Mouse (Mus musculus) liver, embryonic 16.5 days (tissue): Measurements from ENCODE around the gene Golga4. TPM values are rescaled to one million over a fixed set of nuclear protein-coding genes. Genes with fewer than 3 reads are reported as not detected.

Source experiments
- ATAC-seq: fragments of 200-750 bp; cut with Nextera tagmentation; 2 replicates; pipeline ENCODE4 v1.8.0; 2017; ENCODE audit warnings: low read depth, mild to moderate bottlenecking, moderate number of reproducible peaks, moderate library complexity
- H3K27ac ChIP-seq: fragments of 300-500 bp; sonication (generic); 2 replicates; pipeline ENCODE4 v1.5.1; 2014; ENCODE audit warnings: mild to moderate bottlenecking, low read length
- H3K27me3 ChIP-seq: fragments of 300-500 bp; sonication (generic); 2 replicates; pipeline ENCODE4 v1.6.1; 2014; ENCODE audit warnings: low read depth, low read length, mixed read lengths; ENCODE audit not compliant: control insufficient read depth, insufficient read depth
- H3K36me3 ChIP-seq: fragments of 300-500 bp; sonication (generic); 2 replicates; pipeline ENCODE4 v1.6.1; 2014; ENCODE audit warnings: mild to moderate bottlenecking; ENCODE audit not compliant: control insufficient read depth, insufficient read depth
- H3K4me1 ChIP-seq: fragments of 300-500 bp; sonication (generic); 2 replicates; pipeline ENCODE4 v1.6.1; 2014; ENCODE audit warnings: low read depth, low read length, mixed read lengths; ENCODE audit not compliant: control insufficient read depth
- H3K4me2 ChIP-seq: fragments of 300-500 bp; sonication (generic); 2 replicates; pipeline ENCODE4 v1.6.1; 2014; ENCODE audit warnings: low read depth, low read length, mixed read lengths
- H3K4me3 ChIP-seq: fragments of 300-500 bp; sonication (generic); 2 replicates; pipeline ENCODE4 v1.5.1; 2014; ENCODE audit warnings: low read depth, mild to moderate bottlenecking, low read length
- H3K9ac ChIP-seq: fragments of 300-500 bp; sonication (generic); 2 replicates; pipeline ENCODE4 v1.6.1; 2014; ENCODE audit warnings: low read depth, low read length
- H3K9me3 ChIP-seq: fragments of 300-500 bp; sonication (generic); replicated peaks from 2 replicates; pipeline ENCODE4 v1.6.1; 2016; ENCODE audit warnings: low read length; ENCODE audit not compliant: control insufficient read depth
- WGBS: fragments of 180-500 bp; shearing (Covaris S2); extraction: QIAGEN DNeasy Blood & Tissue Kit; methylation state at CpG from one replicate; pipeline ENCODE4 v1.1.7; 2014; ENCODE audit not compliant: insufficient replicate concordance; 5-methylcytosine and 5-hydroxymethylcytosine counted together
- polyA plus RNA-seq: library from polyadenylated mRNA; unstranded; fragments of >200 nt; fragmentation: Nextera tagmentation; extraction: Ambion mirVana; gene quantifications from 2 replicates; pipeline ENCODE4 v1.2.1, GENCODE M21; 2015

Gene Golga4
- polyA plus RNA-seq, 1 experiment from 2014 or later = 13.7 TPM

DNA sequence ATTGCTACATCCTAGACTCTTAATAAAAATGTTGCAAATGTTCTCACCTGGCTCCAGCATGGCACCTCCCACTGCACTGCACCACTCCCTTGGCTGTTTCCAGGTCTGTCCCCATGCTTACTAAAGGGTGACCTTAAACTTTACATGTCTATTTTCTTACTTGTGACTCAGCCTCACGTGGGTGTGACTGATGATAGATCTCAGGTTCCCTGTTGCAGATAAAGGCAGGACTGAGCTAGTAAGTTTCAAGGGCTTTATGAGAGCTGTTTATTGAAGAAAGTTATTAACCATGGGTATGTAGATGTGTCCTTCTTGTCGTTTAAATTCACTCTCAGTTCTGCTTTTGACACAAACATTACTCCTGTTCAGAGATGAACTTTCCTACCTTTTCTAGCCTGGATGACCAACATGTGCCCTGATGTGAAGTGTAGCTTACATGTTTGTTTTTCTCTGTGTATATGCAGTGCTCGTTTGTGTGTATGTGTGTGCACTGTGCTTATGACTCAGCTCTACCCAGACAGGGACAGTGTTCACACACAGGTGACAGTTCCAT is 6.7 kb downstream of the Golga4 start:
- H3K4me1 ChIP-seq = peaks cover 18% of the 10 kb centered on the region
- H3K27ac ChIP-seq = no peak overlapping the region

DNA sequence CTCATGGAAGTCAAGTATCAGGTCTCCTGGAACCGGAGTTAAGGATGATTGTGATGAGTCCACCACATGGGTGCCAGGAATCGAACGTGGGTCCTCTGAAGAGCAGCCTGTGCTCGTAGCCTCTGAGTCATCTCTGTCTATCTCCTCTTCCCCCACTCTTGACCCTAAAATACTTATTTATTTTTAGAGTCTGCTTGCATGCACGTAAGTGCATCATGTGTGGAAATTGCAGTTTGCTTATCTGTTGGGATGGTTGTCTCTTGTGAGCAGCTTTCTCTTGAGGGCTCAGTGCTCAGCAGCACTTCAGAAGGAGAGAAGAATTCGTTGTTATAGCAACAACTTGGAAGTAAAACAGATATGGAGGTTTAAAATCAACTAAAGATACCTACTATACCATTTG is 9.4 kb downstream of the Golga4 start:
- Histone ChIP-seq H3K36me3 (peaks cover 10% of the 10 kb centered on the region), H3K27ac (no peak overlapping the region), H3K9me3 (no peaks in the 10 kb centered on the region), H3K4me3 (no peak overlapping the region), H3K9ac (no peak overlapping the region), H3K4me2 (no peak overlapping the region), H3K27me3 (no peaks in the 10 kb centered on the region), H3K4me1 (peaks cover 15% of the 10 kb centered on the region)
- 62% methylated on average over 6 of the region's 6 CpGs for WGBS
- no peak for ATAC-seq

More for the DNA sequence above, 6.7 kb downstream of the Golga4 start:
- Histone ChIP-seq H3K9me3 (no peaks in the 10 kb centered on the region), H3K4me3 (no peak overlapping the region), H3K27me3 (no peaks in the 10 kb centered on the region), H3K36me3 (peaks cover 10% of the 10 kb centered on the region), H3K4me2 (no peak overlapping the region), H3K9ac (no peak overlapping the region)
- WGBS = 33% methylated on average over 3 of the region's 3 CpGs
- ATAC-seq = peak; percentile 47; the same call in 1 of the 2 replicates

DNA sequence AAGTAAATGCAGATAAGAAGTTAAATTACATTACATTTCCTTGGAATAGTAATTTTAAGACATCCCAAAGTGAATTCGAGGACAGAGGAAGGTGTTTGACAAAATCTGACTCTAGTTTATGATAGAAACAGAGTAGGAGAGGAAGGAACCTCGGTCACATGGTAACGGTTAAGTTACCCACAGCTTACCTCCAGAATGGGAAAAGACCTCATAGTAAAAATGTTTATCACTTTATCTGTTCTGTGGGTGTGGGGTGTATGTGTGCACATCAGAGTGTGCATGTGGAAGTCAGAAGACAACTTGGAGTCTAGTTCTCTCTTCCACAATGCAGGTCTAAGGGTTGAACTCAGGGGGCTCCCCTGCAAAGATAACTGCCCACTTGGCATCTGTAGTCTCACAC is 10.1 kb downstream of the Golga4 start:
- Histone ChIP-seq H3K4me3 (no peak overlapping the region), H3K4me1 (peaks cover 15% of the 10 kb centered on the region), H3K9me3 (no peaks in the 10 kb centered on the region), H3K9ac (no peak overlapping the region), H3K27ac (no peak overlapping the region), H3K4me2 (no peak overlapping the region), H3K36me3 (peaks cover 10% of the 10 kb centered on the region), H3K27me3 (no peaks in the 10 kb centered on the region)
- 37% methylated on average over 3 of the region's 3 CpGs for WGBS
- no peak for ATAC-seq

DNA sequence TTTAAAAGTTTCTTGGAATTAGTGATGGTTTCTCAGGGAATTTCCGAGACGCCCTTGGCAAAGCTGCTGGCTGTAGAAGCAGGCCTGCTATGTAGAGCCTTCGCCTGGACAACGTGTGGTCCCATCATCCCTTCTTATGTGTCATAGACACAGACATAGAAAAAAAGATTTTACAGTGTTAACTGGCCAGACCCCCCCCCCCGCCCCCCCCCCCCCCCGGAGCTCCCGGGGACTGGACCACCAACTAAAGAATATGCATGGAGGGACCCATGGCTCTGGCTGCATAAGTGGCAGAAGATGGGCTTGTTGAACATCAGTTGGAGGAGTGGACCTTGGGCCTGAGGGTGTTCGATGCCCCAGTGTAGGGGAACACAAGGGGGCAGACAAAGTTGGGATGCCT is 11.6 kb downstream of the Golga4 start:
- Histone ChIP-seq H3K4me3 (no peak overlapping the region), H3K36me3 (peaks cover 10% of the 10 kb centered on the region), H3K27ac (no peak overlapping the region), H3K9me3 (no peaks in the 10 kb centered on the region), H3K9ac (no peak overlapping the region), H3K27me3 (no peaks in the 10 kb centered on the region), H3K4me1 (peaks cover 10% of the 10 kb centered on the region), H3K4me2 (no peak overlapping the region)
- no peak for ATAC-seq
- WGBS = 74% methylated on average over 8 of the region's 8 CpGs

DNA sequence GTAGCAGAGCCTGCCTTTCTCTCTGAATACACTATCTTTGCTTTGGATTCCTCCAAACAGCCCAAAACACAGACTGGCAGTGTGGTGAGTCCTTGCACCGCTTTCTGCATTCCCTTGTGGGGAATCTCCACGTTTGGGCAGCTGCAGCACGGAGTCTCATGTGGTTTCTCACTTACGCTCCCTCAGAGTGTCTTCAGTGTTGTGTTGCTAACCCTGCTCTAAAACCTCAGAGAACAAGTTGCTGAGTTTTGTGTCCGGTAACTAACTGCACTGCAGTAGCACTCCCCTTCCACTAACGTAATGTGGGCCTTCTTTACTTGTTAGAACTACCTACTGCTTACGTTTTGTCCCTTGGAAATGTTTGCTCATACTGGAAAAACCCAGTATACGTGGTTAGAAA is 13.0 kb downstream of the Golga4 start:
- no peak for ATAC-seq
- Histone ChIP-seq H3K27ac (no peak overlapping the region), H3K27me3 (no peaks in the 10 kb centered on the region), H3K4me3 (no peak overlapping the region), H3K36me3 (peaks cover 10% of the 10 kb centered on the region), H3K9me3 (no peaks in the 10 kb centered on the region), H3K9ac (no peak overlapping the region), H3K4me1 (peaks cover 4% of the 10 kb centered on the region), H3K4me2 (no peak overlapping the region)
- WGBS = 75% methylated on average over 8 of the region's 8 CpGs

DNA sequence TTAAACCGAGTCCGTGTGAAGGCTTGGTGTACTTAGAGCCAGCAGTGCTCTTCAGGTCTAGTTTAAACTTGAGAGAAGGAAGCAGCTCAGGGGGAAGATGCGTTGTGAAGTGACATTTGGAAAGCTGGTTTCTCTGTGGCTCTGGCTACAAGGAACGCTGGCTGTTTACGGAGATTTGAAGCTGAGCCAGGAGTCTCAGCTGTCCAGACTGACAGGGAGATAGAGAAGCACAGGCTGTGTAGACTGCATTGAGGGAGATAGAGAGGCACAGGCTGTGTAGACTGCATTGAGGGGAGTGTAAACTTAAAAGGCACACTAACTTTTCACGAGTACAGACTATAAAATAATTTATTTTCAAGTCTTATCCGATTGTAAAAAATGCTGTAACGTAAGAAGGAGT is 13.9 kb downstream of the Golga4 start:
- no peak overlapping the region for H3K27ac ChIP-seq
- WGBS = 63% methylated on average over 8 of the region's 8 CpGs
- no peak overlapping the region for H3K9ac ChIP-seq
- H3K9me3 ChIP-seq = no peaks in the 10 kb centered on the region
- no peak for ATAC-seq
- peaks cover 4% of the 10 kb centered on the region for H3K4me1 ChIP-seq
- H3K27me3 ChIP-seq = no peaks in the 10 kb centered on the region
- H3K4me3 ChIP-seq = no peak overlapping the region
- peaks cover 6% of the 10 kb centered on the region; the same call in 1 of the 2 replicates for H3K36me3 ChIP-seq
- no peak overlapping the region for H3K4me2 ChIP-seq

DNA sequence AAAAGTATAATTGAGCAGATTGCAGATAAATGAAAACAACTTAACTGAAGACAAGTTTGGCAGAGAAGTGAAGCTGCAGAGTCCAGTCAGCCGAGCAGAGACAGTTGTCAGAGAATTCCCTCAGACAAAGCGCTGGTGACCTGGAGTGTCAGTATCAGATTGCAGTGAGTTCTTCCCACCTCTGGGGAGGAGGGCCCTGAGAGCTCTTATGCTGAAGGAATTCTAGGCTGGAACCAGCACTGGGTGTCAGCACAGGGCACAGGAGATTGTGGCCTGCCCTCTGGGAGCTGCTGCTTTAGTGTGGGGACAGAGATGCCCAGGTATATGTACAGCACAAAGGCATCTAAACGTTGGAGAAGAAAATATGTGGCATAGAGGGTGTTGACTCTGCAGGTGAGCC is 14.8 kb downstream of the Golga4 start:
- Histone ChIP-seq H3K4me1 (peaks cover 4% of the 10 kb centered on the region), H3K4me3 (no peak overlapping the region), H3K9ac (no peak overlapping the region), H3K9me3 (no peaks in the 10 kb centered on the region), H3K27me3 (no peaks in the 10 kb centered on the region), H3K27ac (no peak overlapping the region), H3K4me2 (no peak overlapping the region), H3K36me3 (0 out of 2 replicates have a peak, but pooled peaks cover 2% of the 10 kb centered on the region)
- ATAC-seq = no peak
- WGBS = 59% methylated on average over 3 of the region's 3 CpGs

DNA sequence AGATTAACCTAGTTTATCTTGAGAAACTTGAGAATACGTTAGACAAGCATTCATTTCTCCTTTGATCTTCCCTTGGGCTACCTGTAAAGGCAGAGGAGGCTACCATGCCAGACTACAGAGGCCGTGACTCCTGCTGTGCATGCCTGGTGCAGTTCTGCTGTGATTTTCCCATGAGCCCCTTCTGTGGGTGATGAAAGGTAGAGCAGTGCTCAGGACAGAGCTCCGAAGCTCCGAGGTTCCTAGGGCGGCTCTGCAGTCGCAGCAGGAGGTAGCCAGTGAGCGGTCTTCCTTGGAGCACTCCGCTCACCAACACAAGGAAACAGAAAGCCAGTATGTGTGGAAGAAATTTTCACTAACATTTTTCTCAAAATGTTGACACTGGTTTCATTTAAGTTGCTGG is 15.6 kb downstream of the Golga4 start:
- Histone ChIP-seq H3K27me3 (no peaks in the 10 kb centered on the region), H3K9ac (no peak overlapping the region), H3K4me2 (no peak overlapping the region), H3K4me3 (no peak overlapping the region), H3K9me3 (no peaks in the 10 kb centered on the region), H3K36me3 (peaks cover 2% of the 10 kb centered on the region; the same call in 1 of the 2 replicates), H3K4me1 (peaks cover 4% of the 10 kb centered on the region), H3K27ac (no peak overlapping the region)
- WGBS = 81% methylated on average over 8 of the region's 8 CpGs
- ATAC-seq = no peak

DNA sequence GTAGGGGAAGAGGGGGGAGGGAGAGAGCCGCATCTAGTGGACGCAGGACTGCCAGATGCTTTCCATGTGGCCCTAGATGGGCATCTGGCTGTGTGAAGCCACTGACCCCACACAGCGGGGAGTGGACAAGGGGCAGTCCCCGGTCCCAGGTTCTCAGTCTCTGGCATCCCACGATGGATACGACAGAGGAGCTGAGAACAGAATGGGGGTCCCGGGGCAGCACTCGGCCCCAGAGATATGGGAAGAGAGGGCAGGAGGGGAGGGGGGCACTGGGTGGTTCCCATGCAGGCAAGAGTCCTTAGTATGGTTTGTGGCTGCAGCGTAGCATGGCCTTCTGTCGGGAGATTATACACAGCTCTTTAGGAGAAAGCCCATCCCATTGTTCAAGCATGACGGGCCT is 17.7 kb downstream of the Golga4 start:
- peaks cover 8% of the 10 kb centered on the region for H3K36me3 ChIP-seq
- no peak for ATAC-seq
- H3K9ac ChIP-seq = no peak overlapping the region
- H3K4me1 ChIP-seq = peaks cover 4% of the 10 kb centered on the region
- WGBS = 83% methylated on average over 11 of the region's 11 CpGs
- no peak overlapping the region for H3K4me2 ChIP-seq
- no peaks in the 10 kb centered on the region for H3K9me3 ChIP-seq
- H3K27ac ChIP-seq = no peak overlapping the region
- no peak overlapping the region for H3K4me3 ChIP-seq
- H3K27me3 ChIP-seq = no peaks in the 10 kb centered on the region
